Mouse (Mus musculus) urinary bladder, postnatal 14 days (tissue): ENCODE data around the gene Tmem253.
"Not testable (repeated sequence)": the region's sequence is repeated elsewhere in the genome, so short reads cannot be mapped to it uniquely, and the experiment has no call there.

Experiments used
- DNase-seq: peaks from one replicate; pipeline ENCODE4 v3.0.0; 2021; ENCODE audit warnings: low spot score

The Tmem253 gene

DNA sequence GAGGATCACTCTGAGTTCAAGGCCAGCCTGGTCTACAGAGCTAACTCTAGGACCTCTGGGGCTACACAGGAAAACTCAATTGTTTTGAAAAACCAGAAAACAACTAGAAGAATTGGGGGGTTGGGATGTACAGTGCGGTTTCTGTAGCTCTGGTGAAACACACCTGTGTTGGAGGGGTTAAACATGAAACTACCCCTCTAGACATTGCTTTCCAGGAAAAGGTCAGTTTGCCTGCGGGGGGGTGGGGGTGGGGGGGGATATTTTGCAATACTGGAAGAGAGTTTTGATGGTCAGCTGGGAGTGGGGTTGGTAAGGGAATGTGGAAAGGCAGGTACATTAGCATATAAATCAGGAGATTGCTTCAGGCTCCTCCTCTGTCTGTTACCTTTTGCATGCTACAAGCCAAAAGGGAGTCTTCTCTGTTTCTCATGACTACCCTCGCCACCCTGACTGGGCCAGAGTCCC is 6.8 kb downstream of the Tmem253 start:
- no peak for DNase-seq

DNA sequence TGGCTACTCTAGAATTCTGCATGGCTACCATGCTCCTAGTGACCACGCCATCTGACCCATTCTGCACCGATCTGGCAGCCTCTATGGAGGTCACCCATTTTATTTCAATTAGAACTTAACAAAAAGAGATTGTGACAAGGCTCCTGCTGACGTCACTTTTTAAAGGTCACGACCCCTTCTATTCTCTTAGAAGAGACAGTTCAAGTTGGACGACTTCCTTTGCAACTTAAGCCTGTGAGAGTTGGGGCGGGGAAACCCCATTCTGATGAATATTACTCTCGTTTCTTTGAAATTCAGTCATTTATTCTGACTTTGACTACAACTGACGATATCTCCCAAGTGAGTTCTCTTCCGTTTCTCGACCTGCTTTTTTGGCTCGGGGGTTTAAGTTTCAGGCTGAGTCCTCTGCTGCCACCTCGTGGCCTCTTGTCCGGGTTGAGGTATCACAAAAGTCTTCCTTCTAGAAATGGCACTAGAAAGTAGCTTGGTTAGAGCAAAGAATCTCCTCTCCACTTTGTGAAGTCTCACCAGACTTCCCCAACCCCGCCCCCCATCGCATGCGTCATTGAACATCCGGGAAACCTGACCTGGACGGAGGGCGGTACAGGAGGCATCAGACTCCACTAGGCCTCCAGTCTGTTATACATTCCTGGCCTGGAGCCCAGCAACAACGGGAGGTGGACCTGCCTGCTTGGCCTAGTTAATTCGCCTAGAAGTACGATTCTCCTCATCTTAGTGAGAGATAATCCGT is 7.4 kb downstream of the Tmem253 start:
- peak; percentile 93 for DNase-seq

DNA sequence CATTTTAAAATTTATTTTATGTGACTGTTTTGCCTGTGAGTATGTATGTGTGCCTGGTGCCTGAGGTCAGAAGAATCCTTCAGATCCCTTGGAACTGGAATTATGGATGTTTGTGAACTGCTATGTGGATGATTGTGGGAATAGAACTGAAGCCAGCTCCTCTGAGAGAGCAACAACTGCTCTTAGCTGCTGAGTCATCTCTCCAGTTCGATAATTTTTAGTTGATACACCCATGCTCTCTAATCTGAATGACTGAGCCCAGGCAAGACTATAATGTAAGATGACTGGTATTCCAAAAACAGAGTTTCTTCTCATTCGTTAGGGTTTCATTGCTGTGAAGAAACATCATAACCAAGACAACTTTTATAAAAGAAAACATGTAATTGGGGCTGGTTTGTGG is 8.7 kb downstream of the Tmem253 start:
- no peak for DNase-seq

DNA sequence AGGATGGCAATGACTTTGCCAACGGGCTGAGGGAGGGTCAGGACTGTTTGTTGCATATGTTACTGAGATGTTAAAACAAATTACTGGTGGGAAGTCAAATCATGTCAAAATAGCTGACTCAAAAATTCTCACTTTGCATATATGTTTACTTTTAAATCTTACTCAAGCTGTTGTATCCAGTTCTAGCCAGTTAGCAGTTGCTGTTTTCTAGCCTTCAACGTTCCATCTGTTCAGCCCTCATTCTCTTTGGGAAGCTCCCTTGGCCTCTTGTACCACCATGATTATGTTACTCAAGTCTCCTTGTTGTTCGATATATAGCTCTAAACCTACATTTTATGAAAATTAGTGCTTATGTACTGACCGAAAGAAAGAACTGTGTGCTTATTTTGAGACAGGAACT is 10.9 kb downstream of the Tmem253 start:
- DNase-seq: no peak

DNA sequence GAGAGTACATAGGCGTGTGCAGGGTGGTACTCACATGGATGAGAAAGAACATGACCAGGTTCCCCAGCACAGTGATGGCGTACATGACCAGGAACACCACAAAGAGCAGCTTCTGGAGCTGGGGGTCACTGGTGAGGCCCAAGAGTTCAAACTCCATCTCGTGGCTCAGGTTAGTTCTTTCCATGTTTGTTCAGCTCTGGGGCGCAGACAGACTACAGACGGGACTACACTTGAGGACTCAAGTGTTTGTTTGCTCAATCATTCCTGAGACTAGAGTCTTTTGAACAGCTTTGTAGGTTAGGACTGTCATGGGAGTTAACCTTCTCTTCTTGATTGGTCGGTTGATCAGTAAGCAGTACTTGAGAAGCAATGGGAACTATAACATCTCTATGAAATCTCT is 20.5 kb downstream of the Tmem253 start:
- no peak for DNase-seq

DNA sequence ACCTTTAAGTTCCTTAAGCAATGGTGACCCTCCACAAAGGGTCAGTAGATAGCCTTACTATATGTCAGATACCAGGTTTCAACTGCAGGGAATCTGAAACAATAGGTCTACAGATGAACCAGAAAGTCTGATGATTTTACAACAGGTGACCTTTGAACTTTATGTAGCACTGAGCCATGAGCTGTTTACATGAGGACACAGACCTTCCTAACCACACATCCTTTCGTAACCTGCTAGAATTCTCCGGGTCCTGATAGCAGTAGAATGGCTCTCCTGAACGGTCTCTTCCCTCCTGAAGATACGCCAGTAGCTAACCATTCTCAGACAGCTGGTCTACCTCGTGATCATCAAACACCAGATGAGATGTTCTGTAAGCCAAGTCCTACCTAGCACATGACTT is 23.9 kb downstream of the Tmem253 start:
- DNase-seq: no peak

DNA sequence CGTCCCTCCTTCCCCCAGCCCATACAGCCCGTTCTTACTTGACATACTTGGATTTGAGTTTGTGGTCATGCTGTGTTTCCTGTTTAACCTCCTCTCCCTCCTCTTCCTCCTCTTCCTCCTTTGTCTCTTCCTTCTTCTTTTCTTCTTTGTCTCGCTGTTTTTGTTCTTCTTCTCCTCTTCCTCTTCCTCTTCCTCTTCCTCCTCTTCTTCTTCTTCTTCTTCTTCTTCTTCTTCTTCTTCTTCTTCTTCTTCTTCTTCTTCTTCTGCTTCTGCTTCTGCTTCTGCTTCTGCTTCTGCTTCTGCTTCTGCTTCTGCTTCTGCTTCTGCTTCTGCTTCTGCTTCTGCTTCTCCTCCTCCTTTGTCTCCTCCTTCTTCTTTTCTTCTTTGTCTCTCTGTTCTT is 26.9 kb downstream of the Tmem253 start, which contains the start of gene Olfr221:
TSS of gene Olfr221 (minus strand) at position 101 of the 400 bp plus-strand sequence.
- not testable (repeated sequence) for DNase-seq

DNA sequence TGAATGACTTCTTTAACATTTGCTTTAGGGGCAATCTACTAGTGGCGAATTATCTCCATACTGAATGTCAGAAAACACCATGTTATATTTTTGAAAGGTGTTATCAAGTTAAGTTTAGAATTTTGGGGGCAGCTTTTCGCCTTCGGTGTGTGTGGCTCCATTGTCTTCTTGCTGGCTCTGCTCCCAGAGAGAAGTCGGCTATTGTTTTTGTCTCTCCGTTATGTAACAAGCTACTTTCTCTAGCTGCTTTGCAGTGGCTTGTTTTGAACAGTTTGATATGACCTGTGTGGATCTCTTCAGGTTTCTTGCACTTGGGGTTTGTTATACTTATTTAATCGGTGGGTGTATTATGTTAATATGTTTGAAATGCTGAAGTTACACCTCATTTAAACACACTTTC is 28.0 kb downstream of the Tmem253 start:
- DNase-seq: no peak

DNA sequence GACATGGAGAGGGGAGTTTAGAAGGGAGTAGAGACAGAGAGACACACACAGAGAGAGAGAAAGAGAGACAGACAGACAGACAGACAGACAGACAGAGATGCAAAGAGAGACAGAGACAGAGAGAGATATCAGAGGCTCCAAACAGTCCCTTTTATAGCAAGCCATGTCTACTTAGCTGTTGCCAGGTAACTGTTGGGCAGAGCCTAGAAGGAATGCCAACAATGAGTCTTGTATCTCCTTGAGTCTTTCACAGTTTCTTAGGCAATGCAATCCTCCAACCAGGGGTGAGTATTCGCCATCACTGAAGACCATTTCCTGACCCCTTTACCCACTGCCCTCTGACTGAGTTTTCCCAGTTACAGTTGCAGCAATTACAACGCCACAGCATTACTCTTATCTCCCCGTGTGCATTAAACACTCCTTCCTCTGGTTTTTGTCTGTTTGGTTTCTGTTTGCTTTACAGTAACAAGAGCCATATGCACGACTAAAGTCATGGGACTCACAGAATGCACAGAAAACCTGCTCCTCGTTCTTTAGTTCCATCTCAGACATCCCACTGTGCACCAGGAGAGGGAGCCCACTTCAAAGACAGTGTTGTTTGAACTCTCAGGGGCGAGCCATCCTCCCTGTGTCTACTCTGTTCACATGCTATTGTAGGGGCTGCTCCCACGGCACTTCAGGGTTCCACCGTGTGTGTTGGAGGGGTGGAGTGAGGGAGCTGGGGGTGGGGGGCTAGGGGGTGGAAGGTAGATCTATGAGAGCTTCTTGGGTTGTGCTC is 29.6 kb downstream of the Tmem253 start:
- DNase-seq: peak; percentile 31

DNA sequence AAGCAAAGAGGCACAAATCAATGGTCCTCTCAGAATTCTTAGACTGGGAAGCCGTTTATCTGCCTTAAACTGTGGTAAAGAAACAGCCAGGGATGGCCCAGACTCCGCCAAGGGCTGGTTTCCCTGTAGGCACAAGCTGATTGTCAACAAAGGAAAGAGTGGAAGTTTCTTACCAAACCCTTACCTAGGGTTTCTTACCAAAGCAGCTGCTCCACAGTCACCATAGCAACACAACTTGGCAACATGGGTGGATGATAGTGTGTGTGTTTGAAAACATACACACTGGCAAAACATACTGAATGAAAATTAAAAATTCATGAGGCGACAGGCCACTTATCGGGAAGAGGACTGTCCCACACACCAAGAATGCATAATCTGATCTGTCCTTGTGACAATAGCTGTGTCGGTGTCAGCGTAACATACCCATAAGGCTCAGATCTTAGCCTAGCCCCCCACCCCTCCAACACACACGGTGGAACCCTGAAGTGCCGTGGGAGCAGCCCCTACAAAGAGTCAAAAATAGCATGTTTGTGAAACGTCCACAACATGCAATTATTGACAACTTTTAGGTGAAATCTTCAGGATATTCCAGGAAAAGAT is 30.6 kb downstream of the Tmem253 start:
- DNase-seq: no peak

DNA sequence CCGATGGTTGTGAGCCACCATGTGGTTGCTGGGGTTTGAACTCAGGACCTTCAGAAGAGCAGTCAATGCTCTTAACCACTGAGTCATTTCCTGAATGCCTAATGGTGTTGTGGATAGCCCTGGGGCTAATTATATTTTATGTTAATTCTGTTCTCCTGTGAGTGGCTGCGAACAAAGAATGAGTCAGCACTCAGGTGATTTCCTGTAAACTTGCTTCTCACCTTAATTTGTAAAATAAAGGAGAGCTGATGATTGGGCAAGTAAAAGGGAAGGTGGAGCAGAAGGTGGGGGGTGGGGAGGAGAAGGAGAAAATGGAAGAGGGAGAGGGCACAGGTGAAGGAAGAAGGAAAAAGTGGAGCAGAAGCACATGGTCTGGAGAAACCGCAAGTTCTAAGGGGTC is 37.3 kb downstream of the Tmem253 start:
- not testable (repeated sequence) for DNase-seq

DNA sequence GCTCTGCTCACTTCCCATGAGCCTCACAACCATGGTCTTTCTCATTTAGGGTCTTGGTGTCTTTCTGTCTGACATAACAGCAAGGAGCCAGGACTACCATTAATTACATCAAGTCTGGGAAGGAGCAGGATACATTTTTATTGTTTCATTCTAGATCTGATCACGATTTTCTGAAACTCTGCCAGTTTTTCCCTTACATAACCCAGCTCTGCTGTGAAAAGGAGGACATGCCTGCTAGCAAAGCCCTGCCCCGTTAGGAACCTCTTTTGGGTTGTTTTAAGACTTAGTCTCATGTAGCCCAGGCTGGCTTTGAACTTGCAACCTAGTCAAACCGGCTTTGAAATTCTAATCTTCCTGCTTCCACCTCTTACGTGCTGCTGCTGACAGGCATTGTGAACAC is 44.5 kb downstream of the Tmem253 start:
- DNase-seq: no peak

DNA sequence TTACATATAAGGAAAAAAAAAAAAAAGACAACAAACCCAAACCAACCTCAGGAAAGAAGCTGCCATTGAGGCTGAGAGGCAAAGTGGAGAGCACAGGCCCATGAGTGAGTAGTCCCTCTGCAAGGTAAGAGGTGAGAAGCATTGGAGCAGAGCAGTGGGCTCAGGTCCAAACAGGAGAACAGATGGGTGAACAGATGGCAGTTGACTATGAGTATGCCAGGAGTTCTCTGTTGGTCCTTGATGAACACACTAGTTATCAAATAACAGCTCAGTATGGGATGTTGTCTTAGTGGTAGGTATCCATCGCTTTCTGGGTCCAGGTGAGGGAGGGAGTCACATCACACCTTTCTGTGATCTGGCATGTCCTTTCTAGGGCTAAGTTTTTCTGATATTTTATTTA is 45.3 kb downstream of the Tmem253 start:
- no peak for DNase-seq

DNA sequence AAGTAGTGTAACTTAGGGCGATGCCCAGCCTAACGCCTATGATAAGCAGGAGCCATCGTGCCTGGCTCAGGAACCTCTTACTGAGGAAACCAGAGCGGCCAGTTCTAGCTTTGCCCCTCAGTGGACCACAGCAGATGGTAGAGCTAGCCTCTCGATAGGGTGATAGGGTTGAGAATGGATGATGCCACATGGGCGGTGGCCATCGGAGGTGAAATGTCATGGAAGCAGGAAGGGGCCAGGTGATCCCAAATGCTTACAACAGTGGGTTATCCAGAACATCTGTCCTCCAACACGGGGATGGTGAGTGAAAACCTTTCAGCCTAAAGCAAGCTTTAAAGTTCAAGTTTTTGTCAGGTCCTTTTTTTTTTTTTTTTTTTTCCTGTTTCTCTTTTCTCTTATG is 46.3 kb downstream of the Tmem253 start:
- no peak for DNase-seq

DNA sequence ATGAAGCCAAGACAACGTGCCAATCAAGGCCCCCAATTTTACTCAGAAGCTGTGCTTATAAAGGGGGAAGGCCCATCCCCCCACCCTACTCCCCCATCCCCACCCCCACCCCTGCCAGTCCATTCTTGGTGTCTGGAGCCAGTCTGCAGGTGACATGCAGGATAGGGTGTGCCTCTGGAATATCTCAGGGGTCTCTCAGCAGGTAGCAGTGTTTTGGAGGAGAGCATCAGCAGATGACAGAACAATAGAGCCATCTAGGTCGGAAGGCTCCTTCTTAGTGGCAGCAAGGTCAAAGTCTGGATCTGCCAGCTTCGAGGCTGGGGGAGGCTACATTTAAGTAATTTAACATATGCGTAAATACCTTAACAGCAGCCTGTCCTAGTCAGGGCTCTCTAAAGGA is 50.7 kb downstream of the Tmem253 start:
- no peak for DNase-seq
